8 mouse cellular contexts compared by ENCODE assay signal in the genomic region with DNA sequence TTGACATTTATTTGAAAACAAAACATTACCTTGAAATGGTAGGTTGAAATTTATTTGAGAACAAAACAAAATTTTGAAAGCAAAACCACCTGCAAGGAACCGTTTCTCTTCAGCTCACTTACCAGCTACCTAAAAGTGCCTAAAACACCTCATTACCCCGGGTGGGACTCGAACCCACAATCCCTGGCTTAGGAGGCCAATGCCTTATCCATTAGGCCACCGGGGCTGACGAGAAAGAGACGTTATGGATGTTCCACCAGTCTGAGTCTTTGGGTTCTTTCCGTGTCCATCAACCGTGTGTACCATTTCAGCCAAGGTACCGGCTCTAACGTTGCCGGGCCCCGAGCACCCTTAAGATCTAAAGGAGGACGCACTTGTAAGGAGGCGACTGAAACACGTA. TPM values are rescaled to one million over a fixed set of nuclear protein-coding genes. Genes with fewer than 3 reads are reported as not detected.
DNase-seq lines count a peak whose midpoint lies in the region; ATAC-seq and TF ChIP-seq lines count a peak whose summit lies in the region.

No protein-coding gene starts in this region.

- H3K27ac ChIP-seq in cortical plate, adult 2 months (ENCODE audit: insufficient read depth, low read length): no peak overlapping the region

- TF ChIP-seq POLR2A in cortical plate, adult 2 months (IDR thresholded peaks at IDR 0.05; ENCODE audit: extremely low read depth, insufficient read depth, low read length): no peak

- ATAC-seq in megakaryocyte, adult 5-6 weeks (ENCODE audit: poor library complexity, severe bottlenecking): peak; percentile 14

- TF ChIP-seq CTCF in cortical plate, adult 2 months (IDR thresholded peaks at IDR 0.05; ENCODE audit: extremely low read depth, insufficient read depth, low read length): no peak

- H3K4me3 ChIP-seq in cortical plate, adult 2 months (ENCODE audit: insufficient read depth, low read length): peak overlapping the region; percentile 92

- DNase-seq in adrenal gland, adult (ENCODE audit: inconsistent age in 2 of 2, low spot score in 1 of 2): peak; percentile 88 to 97
- DNase-seq in gastrocnemius, adult 8-10 months (ENCODE audit: low spot score in 2 of 2): peak; percentile 54 to 67
- peak; percentile 89 for DNase-seq in induced T-regulatory cell, adult 2 months (ENCODE audit: low read depth)
- DNase-seq in left cerebral cortex, adult 8-10 months (ENCODE audit: low spot score in 2 of 2): peak; percentile 75 to 96
- peak; percentile 90 for DNase-seq in right cerebral cortex, adult 18-20 months
- DNase-seq in urinary bladder, postnatal 36 days (ENCODE audit: low spot score in 2 of 2): peak; percentile 77 to 80

- no peaks in the 10 kb centered on the region for H3K4me1 ChIP-seq in cortical plate, adult 2 months (ENCODE audit: control insufficient read depth, insufficient read depth, low read length)

RNA-seq across cellular contexts. Expression of a gene that starts 15.4 kb away (rescaled TPM):
- 7.9 and 8.7 TPM in 2 replicates for polyA plus RNA-seq in cortical plate, adult 2 months (2012; rRNA removed)
- total RNA-seq in gastrocnemius, adult 8-10 months (2022): 1 to 10 TPM; 2.1 to 2.7 (median 2.2) TPM
- 1 to 10 TPM; 5.9 to 7.1 (median 6.8) TPM for total RNA-seq in left cerebral cortex, adult 8-10 months (2022)
- total RNA-seq in megakaryocyte, adult 5-6 weeks (2015): 2.1 and 2.4 TPM in 2 replicates
- total RNA-seq in megakaryocyte, adult 5-6 weeks (2017): 2.7 and 4.7 TPM in 2 replicates

RNA-seq across cellular contexts. Expression of a gene that starts 50.7 kb away (rescaled TPM):
- 27.2 and 28.5 TPM in 2 replicates for polyA plus RNA-seq in cortical plate, adult 2 months (2012; rRNA removed)
- 1 to 10 TPM; 2.8 to 3.9 (median 3.2) TPM for total RNA-seq in gastrocnemius, adult 8-10 months (2022)
- 10 to 100 TPM; 20.6 to 32.1 (median 27.1) TPM for total RNA-seq in left cerebral cortex, adult 8-10 months (2022)
- not detected in 2 replicates for total RNA-seq in megakaryocyte, adult 5-6 weeks (2015)
- 0.18 TPM in 1 of 2 replicates, not detected in the other for total RNA-seq in megakaryocyte, adult 5-6 weeks (2017)

RNA-seq across cellular contexts. Expression of a gene that starts 52.0 kb away (rescaled TPM):
- 0.13 TPM in 1 of 2 replicates, not detected in the other for polyA plus RNA-seq in cortical plate, adult 2 months (2012; rRNA removed)
- total RNA-seq in gastrocnemius, adult 8-10 months (2022): not detected
- not detected for total RNA-seq in left cerebral cortex, adult 8-10 months (2022)
- total RNA-seq in megakaryocyte, adult 5-6 weeks (2015): not detected in 2 replicates
- not detected in 2 replicates for total RNA-seq in megakaryocyte, adult 5-6 weeks (2017)

Comparison
In these comparisons a context has a peak if more than half of its experiments do, and no peak if none do; other contexts are left out.
1. RNA of a gene that starts 50.7 kb away (total RNA-seq): 20.6 to 32.1 TPM in left cerebral cortex, adult 8-10 months; 2.8 to 3.9 TPM in gastrocnemius, adult 8-10 months and 0.18 TPM in megakaryocyte, adult 5-6 weeks; every median in the first group is over 4 times any median in the second.
2. Peak in every context shown above with its lines, with median percentiles within 50 percentile points of each other: DNase-seq.